Mouse (Mus musculus) gastrocnemius, postnatal 10 days (tissue): ENCODE data around the gene Mrpl36. TPM values are rescaled to one million over a fixed set of nuclear protein-coding genes. Genes with fewer than 3 reads are reported as not detected.

Experiments
- DNase-seq: peaks from one replicate; pipeline ENCODE4 v3.0.0; 2021; ENCODE audit warnings: mixed read lengths
- total RNA-seq, 2 experiments: library from RNA; stranded (reverse); gene quantifications; 2 replicates each; pipeline ENCODE4 v1.2.3; 2021

Mrpl36 gene
- total RNA-seq, 2 experiments from 2014 or later: 39.0 to 43.1 TPM

- no peak for DNase-seq
Observed at GRCm38 (mm10) chr13:73346743-73347142, 18.4 kb downstream of the Mrpl36 start.

DNA sequence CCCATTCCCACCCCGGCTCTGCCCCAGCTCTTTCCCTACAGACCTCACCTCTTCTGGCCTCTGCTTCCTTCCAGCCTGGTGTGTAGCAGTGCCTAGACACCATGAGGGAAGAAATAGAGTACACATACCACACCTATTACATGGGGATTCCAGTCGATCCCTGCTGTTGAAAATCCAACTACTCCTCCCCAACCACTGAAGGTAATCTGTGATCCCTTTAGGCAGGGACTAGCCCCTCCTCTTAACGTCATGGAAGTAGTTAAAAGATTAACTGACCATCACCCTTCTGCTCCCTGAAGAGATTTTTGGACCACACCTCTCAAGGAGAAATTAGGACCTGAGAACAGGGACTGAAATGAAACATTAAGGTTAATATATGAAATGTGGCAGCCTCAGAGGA is 18.9 kb downstream of the Mrpl36 start:
- DNase-seq: no peak

DNA sequence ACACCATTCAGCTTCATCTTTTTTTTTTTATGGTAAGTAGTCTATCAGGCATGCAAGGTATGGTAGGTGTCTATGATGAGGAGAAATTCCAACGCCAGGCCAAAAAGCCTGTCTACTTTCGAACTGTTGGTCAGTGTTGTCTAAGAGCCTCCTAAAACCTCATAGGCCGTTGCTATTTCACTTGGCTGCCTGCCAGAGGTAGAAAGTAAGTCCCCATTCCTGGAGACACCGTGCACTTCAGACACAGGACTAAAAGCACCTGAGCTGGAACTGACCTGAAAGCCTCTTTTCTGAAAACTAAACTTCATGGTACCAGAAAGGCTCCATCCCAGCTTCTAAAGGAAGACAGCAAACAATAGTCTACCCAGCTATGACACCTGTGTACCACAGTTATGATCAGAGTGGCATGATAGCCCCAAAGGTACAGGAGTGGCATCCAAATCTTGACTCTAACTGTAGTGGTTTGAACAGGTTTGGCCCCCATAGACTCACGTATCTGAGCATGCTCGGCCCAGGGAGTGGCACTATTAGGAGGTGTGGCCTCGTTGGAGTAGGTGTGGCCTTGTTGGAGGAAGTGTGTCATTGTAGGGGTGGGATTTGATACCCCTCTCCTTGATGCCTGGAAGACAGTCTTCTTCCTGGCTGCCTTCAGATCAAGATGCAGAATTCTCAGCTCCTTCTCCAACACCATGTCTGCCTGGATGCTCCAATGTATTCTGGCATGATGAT is 19.8 kb downstream of the Mrpl36 start:
- no peak for DNase-seq

DNA sequence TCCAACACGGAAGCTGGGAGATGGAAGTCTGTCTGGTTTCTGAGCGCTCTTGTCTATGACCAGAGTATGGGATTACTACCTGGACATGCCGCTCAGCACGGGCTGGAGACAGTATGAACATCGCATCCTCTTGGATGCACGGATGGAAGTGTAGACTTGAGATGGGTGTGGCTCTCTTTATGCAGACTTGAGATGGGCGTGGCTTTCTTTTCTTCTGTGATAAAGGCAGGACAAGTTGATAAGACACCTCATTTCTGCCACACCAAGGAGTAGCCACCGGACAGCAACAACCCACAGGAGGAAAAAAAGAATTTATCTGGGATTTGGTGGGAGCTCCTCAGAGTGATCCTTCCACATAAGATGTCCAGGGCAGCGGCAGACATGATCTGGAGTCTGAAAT is 22.4 kb downstream of the Mrpl36 start:
- DNase-seq: no peak

- DNase-seq: no peak
Observed at GRCm38 (mm10) chr13:73351910-73352309, 23.6 kb downstream of the Mrpl36 start.

DNA sequence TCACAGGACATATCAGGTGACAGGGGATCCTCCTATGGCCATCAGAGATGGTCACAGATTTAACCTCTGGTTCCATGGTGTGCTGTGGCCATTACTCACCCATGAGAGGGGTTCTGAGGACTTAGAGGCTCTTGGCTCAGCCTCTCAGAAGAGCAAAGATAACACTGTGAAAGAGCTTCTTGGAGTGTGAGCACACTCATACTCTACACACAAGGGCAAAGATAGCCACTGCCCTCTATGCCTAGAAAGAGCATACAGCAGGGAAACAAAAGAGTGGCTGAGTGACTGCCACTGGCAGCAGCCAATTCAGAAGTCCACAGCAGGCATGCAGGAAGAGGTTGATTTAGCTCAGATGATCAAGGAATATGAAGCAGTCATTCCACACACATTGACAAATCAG is 24.2 kb downstream of the Mrpl36 start:
- DNase-seq: no peak

- DNase-seq: no peak
Observed at GRCm38 (mm10) chr13:73357106-73357505, 28.8 kb downstream of the Mrpl36 start.

DNA sequence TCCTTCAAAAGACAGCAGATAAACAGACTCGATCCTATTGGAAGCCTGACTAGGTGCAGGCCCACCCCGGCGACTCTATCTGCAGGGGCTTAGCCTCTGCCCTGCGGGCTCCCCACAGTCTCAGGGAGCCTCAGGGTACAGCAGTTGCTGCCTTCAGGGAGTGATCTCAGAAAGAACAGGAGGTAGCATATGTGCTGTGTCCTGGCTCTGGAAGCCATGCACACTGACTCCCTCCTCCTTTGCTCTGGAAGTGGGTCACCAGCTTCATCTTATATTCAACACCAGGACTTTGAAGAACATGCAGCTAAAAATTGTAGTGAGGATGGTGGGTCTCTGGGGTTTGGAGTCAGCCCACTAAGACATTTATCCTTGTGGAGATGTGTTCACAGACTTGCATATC is 45.1 kb downstream of the Mrpl36 start:
- no peak for DNase-seq

DNA sequence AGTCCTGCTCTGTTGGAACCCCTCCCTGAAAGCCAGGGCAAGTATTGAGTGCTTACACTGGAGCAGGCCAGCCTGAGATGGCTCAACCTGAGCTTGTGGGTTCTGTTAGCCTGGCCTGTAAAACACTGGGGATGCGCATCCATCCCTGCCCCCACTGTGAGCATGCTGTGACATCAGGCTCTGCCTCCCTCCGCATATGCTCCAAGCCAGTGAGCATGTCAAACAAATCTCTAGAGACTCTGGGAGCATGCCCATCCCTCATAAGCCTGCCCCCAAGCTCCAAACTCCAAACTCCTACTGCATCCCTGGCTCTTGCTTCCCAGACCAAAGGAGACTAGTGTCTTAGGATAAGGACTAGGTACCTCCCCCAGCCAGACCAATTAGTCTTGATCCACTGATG is 46.3 kb downstream of the Mrpl36 start:
- no peak for DNase-seq

- no peak for DNase-seq
Observed at GRCm38 (mm10) chr13:73377637-73378036, 49.3 kb downstream of the Mrpl36 start.

Other genes with a start within 250 kb of the Mrpl36 start
- gene Irx4, start 68.0 kb upstream of the Mrpl36 start, total RNA-seq: not detected
- gene Ndufs6, start within 50 bp of the Mrpl36 start, total RNA-seq: 100 to 1,000 TPM; 287 to 336 TPM
- gene Lpcat1, start 138.7 kb downstream of the Mrpl36 start, total RNA-seq: 10 to 100 TPM; 10.1 to 14.8 TPM
- gene Slc6a3, start 208.2 kb downstream of the Mrpl36 start, total RNA-seq: not detected